Mouse (Mus musculus): ENCODE results near the gene Gm973. TPM values are rescaled to one million over a fixed set of nuclear protein-coding genes. Genes with fewer than 3 reads are reported as not detected.

Gm973 gene
- total RNA-seq, 2 experiments from 2014 or later, result 0.87 to 1.4 TPM

- no peak for DNase-seq (ENCODE audit: low spot score)
Measured at GRCm38 (mm10) chr1:59491517-59491916, 24.5 kb upstream of the Gm973 start.

GRCm38 (mm10) chr1:59492432-59492831 lies 23.6 kb upstream of the Gm973 start:
- no peak for DNase-seq (ENCODE audit: low spot score)

DNA sequence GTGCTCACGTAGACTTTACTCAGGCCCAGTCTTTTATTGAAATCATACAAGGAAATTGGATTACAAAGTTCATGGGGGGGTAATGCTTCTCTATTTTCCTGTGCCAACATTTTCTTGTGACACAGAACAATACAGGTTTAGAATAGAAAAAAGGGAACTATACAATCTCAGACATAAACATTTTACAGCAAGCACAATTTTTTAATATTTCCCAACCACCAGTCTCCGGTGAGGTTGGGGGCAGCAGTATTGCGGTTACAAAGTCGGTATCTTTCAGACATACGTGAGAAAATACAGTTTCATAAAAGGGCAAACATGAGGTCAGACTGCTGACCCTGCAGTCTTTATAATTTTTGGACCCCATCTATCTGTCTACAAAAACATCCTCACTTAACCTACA lies 20.1 kb upstream of the Gm973 start:
- DNase-seq (ENCODE audit: low spot score), result no peak

- DNase-seq (ENCODE audit: low spot score), result no peak
Measured at GRCm38 (mm10) chr1:59497741-59498613, 18.1 kb upstream of the Gm973 start.

- no peak for DNase-seq (ENCODE audit: low spot score)
Measured at GRCm38 (mm10) chr1:59499327-59499726, 16.7 kb upstream of the Gm973 start.

DNA sequence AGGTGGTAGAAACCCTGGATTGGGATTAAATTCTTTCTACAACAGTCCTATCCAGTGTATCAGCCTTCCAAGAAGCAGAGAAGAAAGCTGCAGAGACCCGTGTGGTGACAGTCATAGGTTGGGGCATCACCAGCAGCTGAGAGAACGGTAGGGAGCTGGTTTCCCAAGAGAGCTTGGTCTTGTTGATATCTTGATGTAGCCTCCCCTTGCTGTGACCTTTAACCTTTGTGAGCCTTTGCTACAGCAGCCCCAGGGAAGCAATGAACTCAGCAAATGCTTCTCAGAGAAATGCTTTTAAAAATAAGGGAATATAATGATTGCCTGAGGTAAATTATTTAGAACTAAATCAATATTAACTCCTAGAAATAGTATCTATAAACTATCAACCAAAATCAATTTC lies 13.7 kb upstream of the Gm973 start:
- no peak for DNase-seq (ENCODE audit: low spot score)

- DNase-seq (ENCODE audit: low spot score), result peak; percentile 63
Measured at GRCm38 (mm10) chr1:59503659-59504301, 12.3 kb upstream of the Gm973 start.

DNA sequence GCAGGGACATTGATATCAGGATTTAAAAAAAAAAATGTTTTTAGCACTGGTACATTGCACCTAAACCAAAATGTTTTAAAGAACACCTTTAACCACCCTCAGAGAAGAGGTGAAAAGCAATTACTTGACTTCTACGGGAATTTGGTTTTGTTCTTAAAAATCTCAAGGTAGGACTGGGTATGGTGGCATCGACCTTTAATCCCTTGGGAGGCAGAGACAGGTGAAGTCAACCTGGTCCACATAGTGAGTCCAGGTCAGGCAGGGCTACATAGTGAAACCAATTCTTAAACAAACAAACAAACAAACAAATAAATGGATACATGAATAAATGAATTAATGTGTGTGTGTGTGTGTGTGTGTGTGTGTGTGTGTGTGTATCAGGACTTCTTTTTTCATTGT lies 11.8 kb upstream of the Gm973 start:
- DNase-seq (ENCODE audit: low spot score), result no peak

DNA sequence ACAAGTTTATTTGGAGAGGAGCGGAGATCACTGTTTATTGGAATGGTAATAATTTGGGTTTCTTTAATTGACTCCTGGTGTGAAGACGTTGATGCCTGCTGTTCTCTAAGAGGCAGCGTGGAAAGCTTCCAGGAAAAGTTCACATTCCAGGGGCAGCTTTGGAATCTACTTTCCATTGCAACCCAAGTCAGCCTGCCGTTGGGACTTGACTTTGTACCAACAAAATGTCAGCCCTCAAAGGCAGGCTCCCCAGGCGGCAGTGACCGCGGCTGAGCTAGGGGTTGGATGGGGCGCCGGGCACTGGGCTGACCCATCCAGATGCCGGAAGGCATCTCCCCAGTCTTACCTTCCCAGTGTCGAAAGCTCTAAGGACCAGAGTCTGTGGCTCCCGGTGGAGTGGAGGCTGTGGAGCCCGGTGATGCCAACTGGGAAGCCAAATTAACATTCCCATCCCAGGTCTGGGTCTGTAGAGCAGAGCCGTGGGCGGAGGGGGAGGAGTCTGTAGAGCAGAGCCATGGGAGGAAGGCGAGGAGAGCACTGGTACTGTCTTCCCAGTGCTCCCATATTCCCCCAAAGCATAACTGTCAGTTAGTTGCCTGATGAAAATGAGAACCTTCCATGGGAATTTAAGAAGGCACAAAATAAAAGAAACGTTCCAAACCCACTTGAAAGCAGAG lies 7.5 kb upstream of the Gm973 start:
- peak; percentile 72 for DNase-seq (ENCODE audit: low spot score)

GRCm38 (mm10) chr1:59511566-59512270 lies 4.3 kb upstream of the Gm973 start:
- peak; percentile 87 for DNase-seq (ENCODE audit: low spot score)

GRCm38 (mm10) chr1:59520226-59520837 lies 4.3 kb downstream of the Gm973 start:
- DNase-seq (ENCODE audit: low spot score), result peak; percentile 16

DNA sequence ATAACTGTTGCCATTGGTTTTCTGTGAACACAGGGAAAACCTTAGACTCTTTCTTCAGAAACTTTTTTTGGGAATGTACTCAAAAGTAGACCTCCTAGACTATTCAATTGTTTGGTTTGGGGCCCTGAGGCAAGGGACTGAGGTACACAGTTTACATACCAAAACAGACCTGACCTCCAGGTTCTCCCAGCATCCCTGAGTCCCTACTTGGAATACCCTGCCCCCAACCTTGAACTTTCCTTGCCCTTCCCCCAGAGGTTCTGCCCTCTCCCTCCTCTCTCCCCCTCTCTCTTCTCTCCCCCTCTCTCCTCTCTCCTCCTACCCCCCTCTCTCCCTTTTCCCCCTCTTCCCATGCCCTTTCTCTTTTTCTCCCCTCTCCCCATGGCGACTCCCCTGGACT lies 6.4 kb downstream of the Gm973 start:
- DNase-seq (ENCODE audit: low spot score), result no peak

GRCm38 (mm10) chr1:59523378-59523958 lies 7.4 kb downstream of the Gm973 start:
- DNase-seq (ENCODE audit: low spot score), result no peak

DNA sequence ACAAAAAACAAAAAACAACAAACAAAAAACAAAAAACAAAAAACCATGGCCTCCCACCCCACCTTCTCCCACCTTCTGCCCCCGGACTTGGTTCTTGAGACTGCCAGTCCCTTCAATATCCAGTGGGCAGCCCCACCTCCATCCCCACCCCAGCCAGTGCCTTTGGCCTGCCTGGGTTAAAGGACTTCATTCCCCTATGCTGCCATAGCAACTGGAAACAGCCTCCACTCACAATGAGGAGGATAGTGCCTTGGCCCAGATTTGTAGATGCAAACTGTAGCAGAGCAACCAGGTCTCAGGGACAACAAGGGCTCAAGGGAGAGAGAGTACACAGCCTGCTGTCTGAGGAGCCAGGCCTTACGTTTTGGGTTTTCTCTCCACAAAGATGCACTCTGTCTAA lies 8.0 kb downstream of the Gm973 start:
- DNase-seq (ENCODE audit: low spot score), result no peak

GRCm38 (mm10) chr1:59524759-59525158 lies 8.7 kb downstream of the Gm973 start:
- DNase-seq (ENCODE audit: low spot score), result no peak

DNA sequence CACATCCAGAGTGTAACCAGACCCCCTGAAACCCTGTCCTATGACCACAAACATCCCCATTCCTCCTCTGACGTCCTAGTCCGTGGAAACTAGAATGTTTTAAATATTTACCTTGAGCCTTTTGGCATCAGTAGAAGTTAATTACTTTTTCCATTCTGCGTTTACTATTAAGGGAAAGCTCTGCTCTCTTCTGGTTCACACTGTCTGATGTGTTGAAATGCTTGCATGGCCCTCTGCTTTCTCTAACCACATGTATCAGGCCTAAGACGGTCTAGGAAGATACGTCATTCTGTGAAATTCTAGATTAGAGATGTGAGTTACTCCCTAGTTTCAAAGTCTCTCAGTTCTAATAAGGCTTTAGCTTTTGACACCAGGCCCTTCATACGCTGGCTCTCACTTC lies 11.2 kb downstream of the Gm973 start:
- DNase-seq (ENCODE audit: low spot score), result no peak

DNA sequence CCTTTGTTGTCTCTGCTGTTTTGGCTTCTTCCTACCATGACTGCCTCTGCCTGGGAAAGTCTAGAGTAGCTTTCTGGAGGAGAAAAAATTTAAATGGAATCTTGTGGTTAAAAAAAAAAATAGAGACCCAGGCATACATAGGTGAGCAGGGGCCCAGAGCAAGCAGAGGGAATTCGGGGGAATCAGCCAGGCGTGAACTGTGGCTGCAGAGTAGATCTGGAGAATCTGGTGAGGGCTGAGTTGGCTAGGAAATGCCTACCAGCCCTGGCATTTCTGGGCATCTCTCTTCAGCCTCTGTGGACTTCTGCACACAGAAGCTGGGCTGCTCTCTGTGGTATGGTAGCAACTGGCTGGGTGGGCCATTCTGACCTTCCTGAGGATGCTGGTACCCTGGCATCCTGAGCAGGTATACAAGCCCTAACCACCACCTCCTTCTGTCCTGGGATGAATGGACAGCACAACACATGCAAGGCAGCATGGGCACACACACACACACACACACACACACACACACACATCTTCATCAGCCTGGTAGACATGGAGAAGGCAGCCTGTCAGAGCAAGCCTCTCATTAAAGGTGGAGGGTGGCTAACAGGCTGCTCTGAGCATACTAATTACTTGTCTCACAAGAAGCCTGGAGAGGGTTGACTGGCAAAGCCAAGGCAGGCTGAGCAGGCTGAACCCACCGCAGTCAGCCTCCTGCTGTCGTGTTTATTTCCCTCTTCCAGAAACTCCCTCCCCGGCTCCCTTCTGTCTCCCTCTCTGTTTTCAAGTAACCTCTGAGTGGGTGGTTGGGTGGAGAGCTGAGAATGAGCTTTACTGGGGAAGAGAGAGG lies 19.1 kb downstream of the Gm973 start:
- no peak for DNase-seq (ENCODE audit: low spot score)

- DNase-seq (ENCODE audit: low spot score), result no peak
Measured at GRCm38 (mm10) chr1:59538381-59538780, 22.3 kb downstream of the Gm973 start.

DNA sequence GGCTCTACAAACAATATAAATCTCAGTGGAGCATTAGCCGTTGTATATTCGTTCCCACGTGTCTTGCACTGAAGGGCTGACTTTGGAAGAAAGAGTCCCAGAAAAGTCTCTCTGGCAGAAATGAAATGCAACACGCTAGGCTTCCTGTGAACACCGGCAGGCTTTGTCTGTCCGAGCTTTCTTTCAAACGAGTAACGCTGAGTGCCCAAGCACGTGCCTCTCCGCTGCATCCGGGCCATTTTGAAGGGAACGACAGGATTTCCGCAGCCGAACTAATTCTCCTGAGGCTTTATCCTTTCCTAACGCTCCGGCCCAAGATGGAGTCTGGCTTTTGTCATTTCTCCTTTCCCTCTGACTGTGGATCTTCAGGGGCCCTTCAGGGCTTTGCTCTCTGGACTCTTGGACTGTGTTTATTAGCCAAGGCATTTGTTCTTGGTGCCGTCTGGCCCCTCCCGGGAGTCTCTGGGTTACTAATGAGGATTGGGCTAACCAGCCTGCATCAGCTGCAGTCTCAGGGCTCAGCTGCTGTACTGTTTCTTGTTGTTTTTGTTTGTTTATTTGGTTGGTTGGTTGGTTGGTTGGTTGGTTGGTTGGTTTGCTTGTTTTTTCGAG lies 24.6 kb downstream of the Gm973 start:
- no peak for DNase-seq (ENCODE audit: low spot score)
